7 mouse cellular contexts compared by ENCODE assay signal in the genomic region with DNA sequence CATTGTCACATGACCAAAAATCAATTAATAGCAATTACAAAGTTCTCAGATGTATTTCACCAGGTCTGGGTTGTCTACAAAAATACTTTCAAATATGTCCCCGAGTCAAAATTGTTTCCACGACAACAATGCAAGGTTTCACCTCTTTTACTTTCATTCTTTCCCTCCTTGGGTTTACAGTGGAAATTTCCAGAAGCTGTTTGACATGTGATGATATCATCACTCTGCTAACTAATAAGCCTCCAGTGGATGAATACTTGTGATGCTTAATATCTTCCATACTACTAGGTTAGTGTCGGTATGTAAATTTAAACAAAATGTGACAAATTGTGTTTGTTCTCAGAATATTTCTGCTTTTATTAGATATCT. TPM values are rescaled to one million over a fixed set of nuclear protein-coding genes. Genes with fewer than 3 reads are reported as not detected.
DNase-seq lines count a peak whose midpoint lies in the region; ATAC-seq lines count a peak whose summit lies in the region.

No protein-coding gene starts in this region.

- H3K27ac ChIP-seq in forebrain, embryonic 11.5 days (ENCODE audit: low read depth, low read length) = no peak overlapping the region
- no peak overlapping the region for H3K27ac ChIP-seq in limb, embryonic 15.5 days
- H3K27ac ChIP-seq in stomach, embryonic 15.5 days = no peak overlapping the region

- no peak overlapping the region for H3K9ac ChIP-seq in forebrain, embryonic 11.5 days (ENCODE audit: low read length)
- H3K9ac ChIP-seq in limb, embryonic 15.5 days = no peak overlapping the region
- H3K9ac ChIP-seq in stomach, embryonic 15.5 days = no peak overlapping the region

- peak overlapping the region; percentile 98 for H3K4me2 ChIP-seq in forebrain, embryonic 11.5 days (ENCODE audit: low read depth, low read length, severe bottlenecking)
- peak overlapping the region; percentile 98 for H3K4me2 ChIP-seq in limb, embryonic 15.5 days
- peak overlapping the region; percentile 94 for H3K4me2 ChIP-seq in stomach, embryonic 15.5 days

- peaks cover 32% of the 10 kb centered on the region for H3K27me3 ChIP-seq in megakaryocyte, embryonic 14.5 days (replicated peaks)
- H3K27me3 ChIP-seq in forebrain, embryonic 11.5 days (ENCODE audit: control insufficient read depth, insufficient read depth, low read length) = peaks cover 10% of the 10 kb centered on the region
- no peaks in the 10 kb centered on the region; the same call in 1 of the 2 replicates for H3K27me3 ChIP-seq in limb, embryonic 15.5 days
- H3K27me3 ChIP-seq in stomach, embryonic 15.5 days (replicated peaks) = no peaks in the 10 kb centered on the region

- WGBS in forebrain, embryonic 11.5 days = 78% methylated on average over 3 of the region's 3 CpGs
- 53% methylated on average over 3 of the region's 3 CpGs for WGBS in limb, embryonic 15.5 days
- 54% methylated on average over 3 of the region's 3 CpGs for WGBS in stomach, embryonic 15.5 days

- no peaks in the 10 kb centered on the region for H3K9me3 ChIP-seq in megakaryocyte, embryonic 14.5 days
- no peaks in the 10 kb centered on the region for H3K9me3 ChIP-seq in forebrain, embryonic 11.5 days (ENCODE audit: control insufficient read depth, low read length)
- no peaks in the 10 kb centered on the region for H3K9me3 ChIP-seq in limb, embryonic 15.5 days
- H3K9me3 ChIP-seq in stomach, embryonic 15.5 days = no peaks in the 10 kb centered on the region

- H3K36me3 ChIP-seq in megakaryocyte, embryonic 14.5 days (replicated peaks; ENCODE audit: low read length) = no peaks in the 10 kb centered on the region
- no peaks in the 10 kb centered on the region for H3K36me3 ChIP-seq in forebrain, embryonic 11.5 days (ENCODE audit: control insufficient read depth, insufficient read depth, low read length)
- H3K36me3 ChIP-seq in limb, embryonic 15.5 days = no peaks in the 10 kb centered on the region
- no peaks in the 10 kb centered on the region for H3K36me3 ChIP-seq in stomach, embryonic 15.5 days

- no peak for ATAC-seq in megakaryocyte, adult 5-6 weeks (ENCODE audit: poor library complexity, severe bottlenecking)
- no peak for ATAC-seq in forebrain, embryonic 11.5 days (replicated peaks; ENCODE audit: low FRiP score)
- no peak for ATAC-seq in limb, embryonic 15.5 days (ENCODE audit: insufficient number of reproducible peaks, low FRiP score, low TSS enrichment, low read depth)
- ATAC-seq in stomach, embryonic 15.5 days (ENCODE audit: insufficient read depth, low FRiP score, low read depth) = no peak
- ATAC-seq in cerebellum, adult (ENCODE audit: insufficient number of reproducible peaks, low FRiP score, low TSS enrichment) = no peak

- no peak for DNase-seq in forebrain, embryonic 11.5 days (ENCODE audit: low spot score)
- DNase-seq in right cerebral cortex, adult 18-20 months = no peak

- H3K4me3 ChIP-seq in megakaryocyte, embryonic 14.5 days (replicated peaks) = peak overlapping the region; percentile 97
- H3K4me3 ChIP-seq in forebrain, embryonic 11.5 days (ENCODE audit: low read depth, low read length) = peak overlapping the region; percentile 50
- H3K4me3 ChIP-seq in limb, embryonic 15.5 days = peak overlapping the region; percentile 54
- H3K4me3 ChIP-seq in stomach, embryonic 15.5 days (replicated peaks) = peak overlapping the region; percentile 54

- peaks cover 41% of the 10 kb centered on the region for H3K4me1 ChIP-seq in megakaryocyte, embryonic 14.5 days
- 0 out of 2 replicates have a peak, but pooled peaks cover 3% of the 10 kb centered on the region for H3K4me1 ChIP-seq in forebrain, embryonic 11.5 days (replicated peaks; ENCODE audit: control insufficient read depth, insufficient read depth, low read length)
- H3K4me1 ChIP-seq in limb, embryonic 15.5 days = peaks cover 17% of the 10 kb centered on the region
- H3K4me1 ChIP-seq in stomach, embryonic 15.5 days = no peaks in the 10 kb centered on the region

RNA-seq across cellular contexts. Expression of a gene that starts 0.3 kb away (rescaled TPM):
- polyA plus RNA-seq in megakaryocyte, embryonic 14.5 days (2012; ENCODE audit: insufficient read depth, low replicate concordance) = 0.35 TPM in 1 of 2 replicates, not detected in the other
- total RNA-seq in megakaryocyte, adult 5-6 weeks (2015) = 0.09 TPM in 1 of 2 replicates, not detected in the other
- total RNA-seq in megakaryocyte, adult 5-6 weeks (2017) = 0.15 and 0.16 TPM in 2 replicates
- 0.48 and 1.1 TPM in 2 replicates for polyA plus RNA-seq in forebrain, embryonic 11.5 days (2014; fragmentation: Nextera tagmentation; extraction: Ambion mirVana)
- 9.6 and 10.4 TPM in 2 replicates for polyA plus RNA-seq in limb, embryonic 15.5 days (2015; fragmentation: Nextera tagmentation; extraction: Ambion mirVana)
- polyA plus RNA-seq in stomach, embryonic 15.5 days (2015; fragmentation: Nextera tagmentation; extraction: Ambion mirVana) = 6.0 TPM in 2 replicates

RNA-seq across cellular contexts. Expression of a gene that starts 17.6 kb away (rescaled TPM):
- not detected in 2 replicates for polyA plus RNA-seq in megakaryocyte, embryonic 14.5 days (2012; ENCODE audit: insufficient read depth, low replicate concordance)
- 2.2 and 7.2 TPM in 2 replicates for total RNA-seq in megakaryocyte, adult 5-6 weeks (2015)
- 6.5 and 8.5 TPM in 2 replicates for total RNA-seq in megakaryocyte, adult 5-6 weeks (2017)
- 5.5 and 6.6 TPM in 2 replicates for polyA plus RNA-seq in forebrain, embryonic 11.5 days (2014; fragmentation: Nextera tagmentation; extraction: Ambion mirVana)
- 4.3 and 5.7 TPM in 2 replicates for polyA plus RNA-seq in limb, embryonic 15.5 days (2015; fragmentation: Nextera tagmentation; extraction: Ambion mirVana)
- 5.9 and 6.7 TPM in 2 replicates for polyA plus RNA-seq in stomach, embryonic 15.5 days (2015; fragmentation: Nextera tagmentation; extraction: Ambion mirVana)

RNA-seq across cellular contexts. Expression of a gene that starts 33.4 kb away (rescaled TPM):
- 0.15 TPM in 1 of 2 replicates, not detected in the other for polyA plus RNA-seq in megakaryocyte, embryonic 14.5 days (2012; ENCODE audit: insufficient read depth, low replicate concordance)
- total RNA-seq in megakaryocyte, adult 5-6 weeks (2015) = 25.6 and 26.5 TPM in 2 replicates
- total RNA-seq in megakaryocyte, adult 5-6 weeks (2017) = 6.8 and 9.7 TPM in 2 replicates
- 18.7 and 18.9 TPM in 2 replicates for polyA plus RNA-seq in forebrain, embryonic 11.5 days (2014; fragmentation: Nextera tagmentation; extraction: Ambion mirVana)
- polyA plus RNA-seq in limb, embryonic 15.5 days (2015; fragmentation: Nextera tagmentation; extraction: Ambion mirVana) = 8.5 and 9.9 TPM in 2 replicates
- polyA plus RNA-seq in stomach, embryonic 15.5 days (2015; fragmentation: Nextera tagmentation; extraction: Ambion mirVana) = 7.9 and 8.6 TPM in 2 replicates
